Mouse (Mus musculus) activated CD4-positive, CD25-positive, alpha-beta regulatory T cell, adult 4 months (primary cell): ENCODE data around the gene Ssu72. TPM values are rescaled to one million over a fixed set of nuclear protein-coding genes. Genes with fewer than 3 reads are reported as not detected.
"Not testable (repeated sequence)": the region's sequence is repeated elsewhere in the genome, so short reads cannot be mapped to it uniquely, and the experiment has no call there.

ENCODE experiments used
- ATAC-seq: one replicate; pipeline ENCODE4 v1.8.0; 2017
- polyA plus RNA-seq, 2 experiments: library from polyadenylated mRNA; unstranded; fragments of 100-300 nt; shearing (Covaris generic); gene quantifications; one replicate each; pipeline ENCODE4 v1.2.1; 2017

Gene Ssu72
- polyA plus RNA-seq, 2 experiments from 2014 or later, result 158 to 181 TPM

GRCm38 (mm10) chr4:155703425-155703929 is 1.1 kb upstream of the Ssu72 start:
- ATAC-seq, result no peak

- ATAC-seq, result peak; percentile 34
Measured at GRCm38 (mm10) chr4:155705592-155705929, 961 bp downstream of the Ssu72 start.

GRCm38 (mm10) chr4:155708582-155708981 is 4.0 kb downstream of the Ssu72 start:
- ATAC-seq, result no peak

- no peak for ATAC-seq
Measured at GRCm38 (mm10) chr4:155708988-155709387, 4.4 kb downstream of the Ssu72 start.

- ATAC-seq, result no peak
Measured at GRCm38 (mm10) chr4:155710521-155711252, 6.1 kb downstream of the Ssu72 start.

GRCm38 (mm10) chr4:155721668-155722083 is 17.1 kb downstream of the Ssu72 start:
- peak; percentile 52 for ATAC-seq

GRCm38 (mm10) chr4:155727993-155728392 is 23.4 kb downstream of the Ssu72 start:
- no peak for ATAC-seq

GRCm38 (mm10) chr4:155733267-155733666 is 28.7 kb downstream of the Ssu72 start:
- no peak for ATAC-seq

GRCm38 (mm10) chr4:155734350-155734941 is 29.8 kb downstream of the Ssu72 start, which contains the start of gene Tmem240:
TSS of gene Tmem240 (plus strand) at chr4:155734800.
- peak; percentile 82 for ATAC-seq

GRCm38 (mm10) chr4:155734951-155735702 is 30.5 kb downstream of the Ssu72 start:
- peak; percentile 6 for ATAC-seq

- ATAC-seq, result no peak
Measured at GRCm38 (mm10) chr4:155735788-155736187, 31.2 kb downstream of the Ssu72 start.

- ATAC-seq, result no peak
Measured at GRCm38 (mm10) chr4:155736421-155736820, 31.8 kb downstream of the Ssu72 start.

- no peak for ATAC-seq
Measured at GRCm38 (mm10) chr4:155738262-155738661, 33.7 kb downstream of the Ssu72 start.

- no peak for ATAC-seq
Measured at GRCm38 (mm10) chr4:155739152-155739551, 34.6 kb downstream of the Ssu72 start.

- ATAC-seq, result no peak
Measured at GRCm38 (mm10) chr4:155739741-155740636, 35.4 kb downstream of the Ssu72 start.

GRCm38 (mm10) chr4:155740681-155741080 is 36.1 kb downstream of the Ssu72 start:
- not testable (repeated sequence) for ATAC-seq

- ATAC-seq, result no peak
Measured at GRCm38 (mm10) chr4:155742684-155743083, 38.1 kb downstream of the Ssu72 start.

GRCm38 (mm10) chr4:155744474-155744873 is 39.9 kb downstream of the Ssu72 start:
- no peak for ATAC-seq

GRCm38 (mm10) chr4:155745136-155745535 is 40.5 kb downstream of the Ssu72 start:
- ATAC-seq, result no peak

GRCm38 (mm10) chr4:155746036-155746548 is 41.5 kb downstream of the Ssu72 start:
- ATAC-seq, result no peak

- ATAC-seq, result no peak
Measured at GRCm38 (mm10) chr4:155746575-155747490, 42.2 kb downstream of the Ssu72 start.
